Mouse (Mus musculus) liver, adult 2 months (tissue): ENCODE measurements around the gene Aox3.

Experiments used
- CTCF ChIP-seq: fragments of 200-500 bp; IDR thresholded peaks from 2 replicates; pipeline ENCODE4 v1.5.1; 2011; ENCODE audit warnings: low read depth, low read length, control low read depth
- POLR2A ChIP-seq: fragments of 200-500 bp; IDR thresholded peaks from 2 replicates; pipeline ENCODE4 v1.6.1; 2011; ENCODE audit warnings: low read length, control low read depth; ENCODE audit not compliant: insufficient read depth; ENCODE audit errors: extremely low read depth

- TF ChIP-seq CTCF (no peak), POLR2A (no peak)
Observed at GRCm38 (mm10) chr1:58212805-58213204, 99.9 kb downstream of the Aox3 start.
